Mouse (Mus musculus) gastrocnemius, adult 2 months (tissue): ENCODE data around the gene Arcn1. TPM values are rescaled to one million over a fixed set of nuclear protein-coding genes. Genes with fewer than 3 reads are reported as not detected.
A peak's percentile ranks its signal among the peaks of the same experiment; 100 is the strongest.

ENCODE experiments used
- DNase-seq: peaks from one replicate; pipeline ENCODE4 v3.0.0; 2022
- H3K27ac ChIP-seq: fragments of 200-600 bp; 2 replicates; pipeline ENCODE4 v1.8.1; 2022; ENCODE audit warnings: mild to moderate bottlenecking
- H3K4me3 ChIP-seq: fragments of 200-600 bp; 2 replicates; pipeline ENCODE4 v1.8.1; 2022; ENCODE audit warnings: mild to moderate bottlenecking, moderate library complexity
- CTCF ChIP-seq: fragments of 200-600 bp; IDR thresholded peaks from 2 replicates; pipeline ENCODE4 v1.8.1; 2022; ENCODE audit warnings: antibody characterized with exemption, mild to moderate bottlenecking, moderate library complexity
- intact Hi-C: fragments of 180-260 bp; cut with DNase I; formaldehyde crosslinking; loops from one replicate; pipeline ENCODE4 v1.15.1; 2025
- total RNA-seq, 2 experiments: library from RNA; stranded (reverse); gene quantifications; 2 replicates each; pipeline ENCODE4 v1.2.3; 2021

Gene Arcn1
- total RNA-seq, 2 experiments from 2014 or later: 83.0 to 85.3 TPM

GRCm38 (mm10) chr9:44713080-44713479 lies 54.6 kb downstream of the Arcn1 start:
- intact Hi-C loops: no loop called here
- Histone ChIP-seq H3K27ac (no peak overlapping the region), H3K4me3 (no peak overlapping the region)
- no peak for DNase-seq
- no peak for TF ChIP-seq CTCF

- intact Hi-C loops: no loop called here
- no peak for TF ChIP-seq CTCF
- DNase-seq: peak; percentile 42
- Histone ChIP-seq H3K27ac (peak overlapping the region; percentile 21; the same call in 1 of the 2 replicates), H3K4me3 (no peak overlapping the region)
Observed at GRCm38 (mm10) chr9:44711602-44712001, 56.0 kb downstream of the Arcn1 start.

GRCm38 (mm10) chr9:44710213-44710612 lies 57.4 kb downstream of the Arcn1 start:
- TF ChIP-seq CTCF: no peak
- no peak for DNase-seq
- intact Hi-C loops: no loop called here
- Histone ChIP-seq H3K27ac (0 out of 2 replicates have a peak overlapping the region, but pooled peaks have one; percentile 5), H3K4me3 (no peak overlapping the region)

- H3K4me3 ChIP-seq: no peak overlapping the region
- DNase-seq: peak; percentile 60
- peak overlapping the region; percentile 73 for H3K27ac ChIP-seq
- peak; percentile 52 for TF ChIP-seq CTCF
- intact Hi-C loops: no loop called here
Observed at GRCm38 (mm10) chr9:44709600-44709999, 58.0 kb downstream of the Arcn1 start.

GRCm38 (mm10) chr9:44708925-44709324 lies 58.7 kb downstream of the Arcn1 start:
- H3K4me3 ChIP-seq: peak overlapping the region; percentile 69
- intact Hi-C loops: no loop called here

GRCm38 (mm10) chr9:44708429-44708765 lies 59.2 kb downstream of the Arcn1 start:
- intact Hi-C loops: no loop called here
- TF ChIP-seq CTCF: peak; percentile 50

More at GRCm38 (mm10) chr9:44708925-44709324, 58.7 kb downstream of the Arcn1 start:
- H3K27ac ChIP-seq: peak overlapping the region; percentile 73
- no peak for TF ChIP-seq CTCF
- peak; percentile 59 for DNase-seq

GRCm38 (mm10) chr9:44707749-44708428 lies 59.8 kb downstream of the Arcn1 start:
- DNase-seq: no peak
- peak overlapping the region; percentile 73 for H3K27ac ChIP-seq
- TF ChIP-seq CTCF: no peak
- peak overlapping the region; percentile 69 for H3K4me3 ChIP-seq
- intact Hi-C loops: no loop called here

More at GRCm38 (mm10) chr9:44708429-44708765, 59.2 kb downstream of the Arcn1 start:
- peak overlapping the region; percentile 73 for H3K27ac ChIP-seq
- peak overlapping the region; percentile 69 for H3K4me3 ChIP-seq
- peak; percentile 92 for DNase-seq

- Histone ChIP-seq H3K4me3 (no peak overlapping the region), H3K27ac (no peak overlapping the region)
- intact Hi-C loops: no loop called here
- TF ChIP-seq CTCF: no peak
- DNase-seq: no peak
Observed at GRCm38 (mm10) chr9:44699730-44700129, 67.9 kb downstream of the Arcn1 start.

- intact Hi-C loops: no loop called here
- Histone ChIP-seq H3K27ac (no peak overlapping the region), H3K4me3 (no peak overlapping the region)
- no peak for TF ChIP-seq CTCF
- no peak for DNase-seq
Observed at GRCm38 (mm10) chr9:44699196-44699595, 68.4 kb downstream of the Arcn1 start.

GRCm38 (mm10) chr9:44697866-44698265 lies 69.8 kb downstream of the Arcn1 start:
- no peak overlapping the region for H3K27ac ChIP-seq
- DNase-seq: peak; percentile 20
- TF ChIP-seq CTCF: no peak
- intact Hi-C loops: no loop called here
- H3K4me3 ChIP-seq: no peak overlapping the region

- no peak for TF ChIP-seq CTCF
- no peak for DNase-seq
- intact Hi-C loops: no loop called here
- Histone ChIP-seq H3K4me3 (no peak overlapping the region), H3K27ac (peak overlapping the region; percentile 82; the same call in 1 of the 2 replicates)
Observed at GRCm38 (mm10) chr9:44693071-44693470, 74.6 kb downstream of the Arcn1 start.

GRCm38 (mm10) chr9:44691671-44692520 lies 75.7 kb downstream of the Arcn1 start:
- peak overlapping the region; percentile 47 for H3K4me3 ChIP-seq
- peak overlapping the region; percentile 82 for H3K27ac ChIP-seq
- intact Hi-C loops: no loop called here
- DNase-seq: peak; percentile 82
- no peak for TF ChIP-seq CTCF

Other genes starting within 250 kb of the Arcn1 start
- not detected for gene Cxcr5, start 206.0 kb downstream of the Arcn1 start, total RNA-seq
- 10 to 100 TPM; 68.8 to 74.4 TPM for gene Ddx6, start 163.0 kb downstream of the Arcn1 start, total RNA-seq
- gene Treh, start 94.6 kb downstream of the Arcn1 start, total RNA-seq: not detected
- 10 to 100 TPM; 29.3 to 32.1 TPM for gene Phldb1, start 32.6 kb downstream of the Arcn1 start, total RNA-seq
- gene Ift46, start 63 bp upstream of the Arcn1 start, total RNA-seq: 10 to 100 TPM; 27.4 to 28.4 TPM
- gene Tmem25, start 31.5 kb upstream of the Arcn1 start, total RNA-seq: 1 to 10 TPM; 4.2 to 7.9 TPM
- under 1 TPM; 0.25 to 0.41 TPM for gene Ttc36, start 35.2 kb upstream of the Arcn1 start, total RNA-seq
- 10 to 100 TPM; 21.5 to 21.7 TPM for gene Kmt2a, start 113.5 kb upstream of the Arcn1 start, total RNA-seq
- 100 to 1,000 TPM; 668 to 937 TPM for gene Atp5l, start 152.9 kb upstream of the Arcn1 start, total RNA-seq
- gene Ube4a, start 197.8 kb upstream of the Arcn1 start, total RNA-seq: 10 to 100 TPM; 40.7 to 48.2 TPM
- gene Cd3g, start 212.6 kb upstream of the Arcn1 start, total RNA-seq: not detected
- gene Cd3d, start 213.9 kb upstream of the Arcn1 start, total RNA-seq: not detected
- gene Cd3e, start 241.8 kb upstream of the Arcn1 start, total RNA-seq: not detected